Mouse (Mus musculus) adipocyte (in vitro differentiated cells): ENCODE measurements around the gene Pex12.
"Not testable (repeated sequence)": the region's sequence is repeated elsewhere in the genome, so short reads cannot be mapped to it uniquely, and the experiment has no call there.

Source experiments
- DNase-seq: peaks from one replicate; pipeline ENCODE4 v3.0.0-alpha.2; 2016; ENCODE audit warnings: low spot score

Pex12 gene

GRCm38 (mm10) chr11:83289036-83289435, 13.3 kb downstream of the Pex12 start:
- no peak for DNase-seq

DNA sequence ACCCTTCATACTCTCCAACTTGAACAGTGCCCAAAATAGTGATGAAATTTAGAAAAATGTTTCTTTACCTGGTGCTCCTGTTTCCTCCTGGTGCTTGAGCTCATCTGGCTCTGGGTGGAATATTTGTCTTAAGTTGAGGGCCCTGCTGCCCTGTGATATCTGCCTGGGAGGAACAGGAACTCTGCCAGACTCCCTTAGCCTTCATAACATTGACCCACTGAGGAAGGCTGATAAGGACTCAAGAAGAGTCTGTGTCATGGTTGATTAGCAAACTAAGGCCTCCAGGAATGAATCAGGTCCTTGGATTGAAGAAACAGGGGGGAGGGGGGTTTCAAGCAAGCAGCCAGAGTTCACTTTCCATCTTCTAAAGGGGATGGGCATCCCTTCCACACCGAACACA, 15.8 kb downstream of the Pex12 start, which contains the start of gene Slfn14:
TSS of gene Slfn14 (minus strand) at position 161 of the 400 bp plus-strand sequence.
- no peak for DNase-seq

GRCm38 (mm10) chr11:83285627-83286026, 16.8 kb downstream of the Pex12 start:
- no peak for DNase-seq

DNA sequence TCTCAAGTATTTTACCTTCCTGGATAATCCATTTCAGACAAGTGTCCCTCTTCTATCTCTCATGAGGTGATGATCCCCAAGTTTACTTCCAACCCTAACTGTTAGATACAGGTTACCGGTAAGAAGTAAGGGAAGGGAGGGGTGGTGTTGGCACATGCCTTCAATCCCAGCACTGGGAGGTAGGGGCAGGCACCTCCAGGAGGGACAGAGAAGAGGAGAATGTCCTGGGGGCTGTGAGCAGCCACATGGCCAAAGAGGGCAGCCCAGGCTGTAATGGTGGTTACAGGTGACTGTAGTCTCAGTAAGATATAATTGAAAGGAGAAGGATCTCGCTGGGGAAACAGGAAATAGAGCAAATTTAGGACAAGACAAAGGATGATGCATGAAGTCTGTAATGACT, 20.3 kb downstream of the Pex12 start:
- no peak for DNase-seq

DNA sequence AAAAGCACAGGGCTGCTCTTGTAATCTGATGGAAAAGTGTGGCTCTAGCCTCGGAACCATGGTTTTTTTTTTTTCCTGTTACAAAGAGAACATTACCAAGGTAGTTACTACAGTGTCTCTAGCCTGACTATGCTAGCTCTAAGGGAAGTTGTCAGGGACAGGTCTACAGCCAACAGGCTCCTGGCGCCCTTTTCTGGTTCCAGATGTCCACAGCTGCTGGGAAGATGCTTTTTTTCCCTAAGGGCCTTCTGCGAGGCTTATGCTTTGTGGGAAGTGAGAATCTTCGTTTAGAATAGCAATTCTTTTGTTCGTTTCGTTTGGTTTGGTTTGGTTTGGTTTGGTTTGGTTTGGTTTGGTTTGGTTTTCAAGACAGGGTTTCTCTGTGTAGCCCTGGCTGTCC, 22.7 kb downstream of the Pex12 start:
- no peak for DNase-seq

DNA sequence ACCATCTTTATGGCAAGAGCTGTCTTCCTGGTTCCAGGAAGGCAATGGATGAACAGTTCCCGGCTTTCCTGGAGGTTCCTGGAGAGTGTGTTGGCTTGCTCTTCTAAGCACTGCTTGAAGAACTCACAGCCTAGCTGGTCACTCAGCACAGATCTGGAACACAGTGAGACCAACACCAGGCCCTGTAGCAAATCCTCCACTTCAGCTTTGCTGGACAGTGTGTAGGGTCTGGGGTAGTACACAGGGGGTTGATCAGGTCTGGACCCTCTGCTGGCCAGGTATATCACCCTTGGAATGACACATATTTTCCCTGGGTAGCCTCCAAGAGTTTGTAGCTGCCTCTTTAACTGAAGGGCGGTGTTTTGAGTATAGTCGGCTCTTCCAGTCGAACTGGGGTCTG, 23.4 kb downstream of the Pex12 start:
- no peak for DNase-seq

GRCm38 (mm10) chr11:83276251-83276650, 26.1 kb downstream of the Pex12 start:
- DNase-seq: no peak

- DNase-seq: no peak
Measured at GRCm38 (mm10) chr11:83271951-83272843, 30.2 kb downstream of the Pex12 start.

DNA sequence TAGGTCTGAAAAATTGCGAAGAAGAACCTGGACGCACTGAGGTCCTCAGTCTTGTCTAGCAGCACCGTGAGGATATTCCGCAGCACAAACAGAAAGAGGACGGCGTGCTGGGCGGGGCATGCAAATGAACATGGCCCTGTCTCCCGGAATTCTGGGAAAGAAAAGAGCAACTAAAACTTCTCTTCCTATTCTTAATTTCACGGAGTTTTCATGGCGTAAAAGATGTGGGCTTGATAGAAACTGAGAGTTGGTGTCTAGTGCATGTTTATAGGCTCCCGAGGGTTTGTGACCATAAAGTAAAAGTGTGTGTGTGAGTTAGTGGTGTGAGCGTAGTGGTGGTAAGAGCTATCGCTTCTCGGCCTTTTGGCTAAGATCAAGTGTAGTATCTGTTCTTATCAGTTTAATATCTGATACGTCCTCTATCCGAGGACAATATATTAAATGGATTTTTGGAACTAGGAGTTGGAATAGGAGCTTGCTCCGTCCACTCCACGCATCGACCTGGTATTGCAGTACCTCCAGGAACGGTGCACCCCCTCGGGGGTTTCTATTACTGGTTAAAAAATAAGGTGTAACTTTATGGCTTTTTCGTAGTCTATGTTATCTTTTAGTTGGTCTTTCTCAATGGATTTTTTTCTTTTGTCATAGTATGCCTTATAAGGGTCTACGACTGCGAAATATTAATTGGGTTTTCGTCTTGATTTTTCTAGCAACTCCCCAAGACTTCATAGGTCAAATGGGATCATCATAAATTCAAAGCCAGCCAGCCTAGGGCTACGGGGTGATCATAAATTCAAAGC, 31.0 kb downstream of the Pex12 start:
- peak; percentile 78 for DNase-seq

DNA sequence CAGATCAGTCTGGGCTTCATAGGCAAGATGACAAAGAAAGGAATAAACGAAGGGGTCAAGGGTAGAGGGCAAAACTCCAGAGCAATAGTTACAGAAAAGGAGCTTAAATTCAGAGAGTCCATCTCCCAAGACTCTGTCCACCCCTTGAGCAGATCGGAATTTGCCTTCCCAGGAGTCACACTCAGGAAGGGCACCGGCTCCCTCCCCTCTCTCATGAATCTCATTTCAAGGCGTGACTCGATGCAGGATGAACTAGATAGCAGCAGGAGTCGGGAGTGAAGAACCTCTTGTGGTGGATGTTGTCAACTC, 31.6 kb downstream of the Pex12 start:
- no peak for DNase-seq

DNA sequence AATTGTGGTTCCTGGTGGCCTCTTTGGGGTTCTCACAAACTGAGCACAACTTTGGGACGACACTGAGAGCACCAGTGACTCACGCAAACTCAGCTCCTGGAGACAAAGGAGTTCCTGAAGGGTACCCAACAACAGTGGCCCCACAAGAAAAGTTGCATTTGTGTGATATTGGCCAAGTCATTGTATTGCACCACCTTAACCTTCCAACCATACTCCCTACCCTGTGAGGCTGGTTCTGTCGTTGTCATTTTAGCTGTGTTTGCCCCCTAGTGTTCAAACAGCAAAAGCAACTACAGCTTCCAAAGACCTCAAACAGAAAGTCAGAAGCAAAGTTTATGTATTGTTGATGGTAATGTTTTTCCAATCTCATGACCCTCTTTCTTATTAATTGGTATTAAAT, 39.2 kb downstream of the Pex12 start:
- peak; percentile 19 for DNase-seq

DNA sequence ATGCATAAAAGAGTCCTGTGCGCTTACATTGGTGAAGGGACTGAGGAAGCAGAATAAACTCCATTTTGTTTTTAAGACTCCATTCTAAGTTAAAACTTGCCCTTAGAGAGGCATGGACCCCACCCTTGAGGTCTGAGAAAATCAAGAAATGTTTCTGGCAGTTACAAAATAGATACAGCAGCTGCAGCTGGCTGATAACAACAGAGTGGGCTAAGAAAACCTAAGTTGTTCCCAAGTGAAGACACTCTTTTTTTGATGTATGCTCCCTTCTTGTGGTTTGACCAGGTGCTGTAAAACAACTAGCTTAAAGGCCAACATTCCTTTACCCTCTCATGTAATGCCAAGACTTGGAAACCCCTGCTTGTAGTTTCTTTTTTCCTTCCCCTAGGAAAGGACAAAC, 39.7 kb downstream of the Pex12 start:
- no peak for DNase-seq

GRCm38 (mm10) chr11:83257211-83257610, 45.2 kb downstream of the Pex12 start:
- not testable (repeated sequence) for DNase-seq
